Mouse (Mus musculus) liver, adult 2 months (tissue): ENCODE measurements at regions not wholly inside any gene's neighbourhood (a gene's known extent, or its start where the extent isn't known, plus 50 kb on each side); places are given as distances from the start of the nearest gene placed in this dataset.

Source experiments
- DNase-seq: peaks from one replicate; pipeline ENCODE4 v3.0.0-alpha.2; 2011; ENCODE audit warnings: low read depth, low spot score; ENCODE audit errors: extremely low read depth
- H3K27ac ChIP-seq: fragments of 200-500 bp; replicated peaks from 2 replicates; pipeline ENCODE4 v1.5.1; 2012; ENCODE audit warnings: low read depth, mild to moderate bottlenecking, control low read depth, inconsistent platforms, low read length; ENCODE audit not compliant: insufficient read depth
- H3K27me3 ChIP-seq: fragments of 200-500 bp; 2 replicates; pipeline ENCODE4 v1.6.1; 2012; ENCODE audit warnings: mild to moderate bottlenecking, moderate library complexity, low read length, inconsistent platforms; ENCODE audit not compliant: control insufficient read depth, insufficient read depth
- H3K36me3 ChIP-seq: fragments of 200-500 bp; 2 replicates; pipeline ENCODE4 v1.6.1; 2012; ENCODE audit warnings: low read length, inconsistent platforms; ENCODE audit not compliant: control insufficient read depth, insufficient read depth
- H3K4me1 ChIP-seq: fragments of 200-500 bp; 2 replicates; pipeline ENCODE4 v1.6.1; 2011; ENCODE audit warnings: low read length; ENCODE audit not compliant: control insufficient read depth, insufficient read depth
- H3K4me3 ChIP-seq: fragments of 200-500 bp; 2 replicates; pipeline ENCODE4 v1.5.1; 2011; ENCODE audit warnings: low read depth, mild to moderate bottlenecking, control low read depth, low read length, moderate library complexity; ENCODE audit not compliant: insufficient read depth
- H3K79me2 ChIP-seq: fragments of 200-500 bp; 2 replicates; pipeline ENCODE4 v1.6.1; 2012; ENCODE audit warnings: inconsistent platforms, mild to moderate bottlenecking, low read length, moderate library complexity; ENCODE audit not compliant: control insufficient read depth, insufficient read depth
- H3K9ac ChIP-seq: fragments of 200-500 bp; 2 replicates; pipeline ENCODE4 v1.6.1; 2012; ENCODE audit warnings: low read depth, mild to moderate bottlenecking, control low read depth, inconsistent platforms, low read length
- CTCF ChIP-seq: fragments of 200-500 bp; IDR thresholded peaks from 2 replicates; pipeline ENCODE4 v1.5.1; 2011; ENCODE audit warnings: low read depth, low read length, control low read depth
- POLR2A ChIP-seq: fragments of 200-500 bp; IDR thresholded peaks from 2 replicates; pipeline ENCODE4 v1.6.1; 2011; ENCODE audit warnings: low read length, control low read depth; ENCODE audit not compliant: insufficient read depth; ENCODE audit errors: extremely low read depth
- WGBS: fragments of 180-500 bp; shearing (Covaris S2); methylation state at CpG from one replicate; pipeline ENCODE4 v1.1.7; 2018; 5-methylcytosine and 5-hydroxymethylcytosine counted together

GRCm38 (mm10) chr12:59834809-59835208 lies 615.3 kb upstream of the Fbxo33 start:
- DNase-seq = no peak
- H3K4me1 ChIP-seq = no peaks in the 10 kb centered on the region
- WGBS = 72% methylated on average over 2 of the region's 2 CpGs
- no peak for TF ChIP-seq POLR2A
- no peak for TF ChIP-seq CTCF
- H3K36me3 ChIP-seq = no peaks in the 10 kb centered on the region
- H3K79me2 ChIP-seq = no peaks in the 10 kb centered on the region
- no peaks in the 10 kb centered on the region for H3K27me3 ChIP-seq
- no peak overlapping the region for H3K27ac ChIP-seq
- H3K9ac ChIP-seq = no peak overlapping the region
- no peak overlapping the region for H3K4me3 ChIP-seq

- no peaks in the 10 kb centered on the region for H3K27me3 ChIP-seq
- no peaks in the 10 kb centered on the region for H3K36me3 ChIP-seq
- no peaks in the 10 kb centered on the region for H3K4me1 ChIP-seq
- no peak for DNase-seq
- TF ChIP-seq CTCF (no peak), POLR2A (no peak)
- no peak overlapping the region for H3K4me3 ChIP-seq
- WGBS = 72% methylated on average over 3 of the region's 3 CpGs
- no peak overlapping the region for H3K9ac ChIP-seq
- no peak overlapping the region for H3K27ac ChIP-seq
- no peaks in the 10 kb centered on the region for H3K79me2 ChIP-seq
Observed at GRCm38 (mm10) chr12:59822918-59823317, 603.4 kb upstream of the Fbxo33 start.

GRCm38 (mm10) chr12:59822435-59822834 lies 602.9 kb upstream of the Fbxo33 start:
- 71% methylated on average over 2 of the region's 2 CpGs for WGBS
- H3K4me1 ChIP-seq = no peaks in the 10 kb centered on the region
- H3K79me2 ChIP-seq = no peaks in the 10 kb centered on the region
- no peak for DNase-seq
- H3K9ac ChIP-seq = no peak overlapping the region
- H3K27ac ChIP-seq = no peak overlapping the region
- no peaks in the 10 kb centered on the region for H3K27me3 ChIP-seq
- H3K4me3 ChIP-seq = no peak overlapping the region
- TF ChIP-seq POLR2A (no peak), CTCF (no peak)
- H3K36me3 ChIP-seq = no peaks in the 10 kb centered on the region

GRCm38 (mm10) chr12:59821698-59822097 lies 602.2 kb upstream of the Fbxo33 start:
- H3K27me3 ChIP-seq = no peaks in the 10 kb centered on the region
- no peak for TF ChIP-seq POLR2A
- no peak for TF ChIP-seq CTCF
- no peak overlapping the region for H3K4me3 ChIP-seq
- no peak overlapping the region for H3K27ac ChIP-seq
- H3K9ac ChIP-seq = no peak overlapping the region
- no peaks in the 10 kb centered on the region for H3K36me3 ChIP-seq
- 72% methylated on average over 2 of the region's 2 CpGs for whole genome bisulfite sequencing
- DNase-seq = no peak
- no peaks in the 10 kb centered on the region for H3K79me2 ChIP-seq
- H3K4me1 ChIP-seq = no peaks in the 10 kb centered on the region

GRCm38 (mm10) chr12:59815965-59816364 lies 596.4 kb upstream of the Fbxo33 start:
- H3K27me3 ChIP-seq = no peaks in the 10 kb centered on the region
- H3K27ac ChIP-seq = no peak overlapping the region
- WGBS = 43% methylated on average over 4 of the region's 4 CpGs
- TF ChIP-seq CTCF (no peak), POLR2A (no peak)
- no peak overlapping the region for H3K4me3 ChIP-seq
- no peaks in the 10 kb centered on the region for H3K36me3 ChIP-seq
- H3K9ac ChIP-seq = no peak overlapping the region
- no peaks in the 10 kb centered on the region for H3K4me1 ChIP-seq
- DNase-seq = no peak
- H3K79me2 ChIP-seq = no peaks in the 10 kb centered on the region

GRCm38 (mm10) chr12:59814356-59814755 lies 594.8 kb upstream of the Fbxo33 start:
- TF ChIP-seq CTCF (no peak), POLR2A (no peak)
- no peaks in the 10 kb centered on the region for H3K27me3 ChIP-seq
- H3K9ac ChIP-seq = no peak overlapping the region
- H3K27ac ChIP-seq = no peak overlapping the region
- H3K79me2 ChIP-seq = no peaks in the 10 kb centered on the region
- no peak overlapping the region for H3K4me3 ChIP-seq
- no peaks in the 10 kb centered on the region for H3K36me3 ChIP-seq
- WGBS = 85% methylated on average over 13 of the region's 13 CpGs
- no peak for DNase-seq
- H3K4me1 ChIP-seq = no peaks in the 10 kb centered on the region
